Mouse (Mus musculus) small intestine, adult 2 months (tissue): ENCODE measurements around the gene Trem1.

ENCODE experiments used
- CTCF ChIP-seq: fragments of 200-500 bp; IDR thresholded peaks from 2 replicates; pipeline ENCODE4 v1.5.1; 2012; ENCODE audit warnings: low read depth, mild to moderate bottlenecking, control low read depth, inconsistent platforms, low read length, moderate library complexity, mixed read lengths; ENCODE audit not compliant: insufficient replicate concordance, insufficient read length; ENCODE audit errors: extremely low read depth
- POLR2A ChIP-seq: fragments of 200-500 bp; IDR thresholded peaks from 2 replicates; pipeline ENCODE4 v1.6.1; 2012; ENCODE audit warnings: low read depth, mild to moderate bottlenecking, control low read depth, inconsistent platforms, low read length, moderate library complexity

- no peak for TF ChIP-seq CTCF
- no peak for TF ChIP-seq POLR2A
These were observed 1.9 kb upstream of the Trem1 start for GRCm38 (mm10) chr17:48230680-48231079.
